Mouse (Mus musculus): Measurements from ENCODE around the gene Hist1h3d. TPM values are rescaled to one million over a fixed set of nuclear protein-coding genes. Genes with fewer than 3 reads are reported as not detected.
"Not testable (repeated sequence)": the region's sequence is repeated elsewhere in the genome, so short reads cannot be mapped to it uniquely, and the experiment has no call there.

The Hist1h3d gene
- total RNA-seq, 2 experiments from 2014 or later = 50.4 to 52.8 TPM

DNA sequence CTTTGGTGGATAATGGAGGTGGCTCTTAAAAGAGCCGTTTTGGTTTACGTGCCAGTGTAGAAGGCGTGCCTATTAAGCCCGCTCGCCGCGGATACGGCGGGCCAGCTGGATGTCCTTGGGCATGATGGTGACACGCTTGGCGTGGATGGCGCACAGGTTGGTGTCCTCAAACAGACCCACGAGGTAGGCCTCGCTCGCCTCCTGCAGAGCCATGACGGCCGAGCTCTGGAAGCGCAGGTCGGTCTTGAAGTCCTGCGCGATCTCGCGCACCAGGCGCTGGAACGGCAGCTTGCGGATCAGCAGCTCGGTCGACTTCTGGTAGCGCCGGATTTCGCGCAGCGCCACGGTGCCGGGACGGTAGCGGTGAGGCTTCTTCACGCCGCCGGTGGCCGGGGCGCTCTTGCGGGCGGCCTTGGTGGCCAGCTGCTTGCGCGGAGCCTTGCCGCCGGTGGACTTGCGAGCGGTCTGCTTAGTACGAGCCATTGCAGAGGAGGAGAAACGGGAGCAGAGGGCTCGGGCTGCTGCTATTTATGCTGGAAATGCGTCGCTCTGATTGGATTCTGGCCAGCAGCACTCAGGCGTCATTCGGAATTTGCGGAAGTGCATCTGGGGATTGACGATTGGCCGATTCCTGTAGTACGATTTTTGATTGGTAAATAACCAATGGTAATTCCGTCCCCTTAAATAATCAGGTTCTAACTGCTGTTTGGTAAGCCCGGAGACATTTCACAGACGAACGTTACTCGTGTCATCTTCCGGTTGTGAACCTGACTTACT is 13.5 kb upstream of the Hist1h3d start, which contains the start of gene Hist1h3e:
Gene Hist1h3e, minus strand, starts transcription at position 487 of the 777 bp plus-strand sequence.
- ATAC-seq (replicated peaks; ENCODE audit: low FRiP score, poor library complexity, severe bottlenecking) = peak; percentile 91

GRCm38 (mm10) chr13:23562699-23563462 is 12.7 kb upstream of the Hist1h3d start:
- ATAC-seq (replicated peaks; ENCODE audit: low FRiP score, poor library complexity, severe bottlenecking) = peak; percentile 51

- ATAC-seq (replicated peaks; ENCODE audit: low FRiP score, poor library complexity, severe bottlenecking) = no peak
Measured at GRCm38 (mm10) chr13:23564482-23564881, 11.1 kb upstream of the Hist1h3d start.

GRCm38 (mm10) chr13:23570261-23571021 is 5.1 kb upstream of the Hist1h3d start:
- not testable (repeated sequence) for ATAC-seq (replicated peaks; ENCODE audit: low FRiP score, poor library complexity, severe bottlenecking)

- ATAC-seq (replicated peaks; ENCODE audit: low FRiP score, poor library complexity, severe bottlenecking) = peak; percentile 79
Measured at GRCm38 (mm10) chr13:23571022-23571503, 4.5 kb upstream of the Hist1h3d start, which contains the start of the genes Hist1h2ae and Hist1h2bg. TSS of gene Hist1h2ae (minus strand) at chr13:23571220. TSS of gene Hist1h2bg (plus strand) at chr13:23571396.

DNA sequence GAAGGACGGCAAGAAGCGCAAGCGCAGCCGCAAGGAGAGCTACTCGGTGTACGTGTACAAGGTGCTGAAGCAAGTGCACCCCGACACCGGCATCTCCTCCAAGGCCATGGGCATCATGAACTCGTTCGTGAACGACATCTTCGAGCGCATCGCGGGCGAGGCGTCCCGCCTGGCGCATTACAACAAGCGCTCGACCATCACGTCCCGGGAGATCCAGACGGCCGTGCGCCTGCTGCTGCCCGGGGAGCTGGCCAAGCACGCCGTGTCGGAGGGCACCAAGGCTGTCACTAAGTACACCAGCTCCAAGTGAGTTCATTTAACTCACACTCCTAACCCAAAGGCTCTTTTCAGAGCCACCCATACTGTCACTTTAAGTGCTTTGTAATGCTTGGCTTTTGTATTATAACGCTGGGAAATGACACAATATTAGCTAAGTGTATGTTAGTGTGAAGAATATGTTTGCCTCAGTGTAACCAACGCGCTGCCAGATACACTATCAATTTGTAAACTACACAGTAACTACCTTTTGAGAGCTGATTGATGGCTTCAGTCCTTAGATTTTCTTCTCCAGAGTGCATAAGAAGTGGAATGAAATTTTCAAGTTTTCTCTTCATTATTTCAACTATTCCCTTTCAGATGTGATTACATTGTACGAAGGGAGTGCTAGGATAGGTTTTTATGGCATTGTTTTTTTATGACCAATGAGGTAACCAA is 3.9 kb upstream of the Hist1h3d start:
- ATAC-seq (replicated peaks; ENCODE audit: low FRiP score, poor library complexity, severe bottlenecking) = not testable (repeated sequence)

- ATAC-seq (replicated peaks; ENCODE audit: low FRiP score, poor library complexity, severe bottlenecking) = 0 out of 2 replicates have a peak, but pooled peaks have one; percentile 12
Measured at GRCm38 (mm10) chr13:23572218-23573033, 3.1 kb upstream of the Hist1h3d start.

GRCm38 (mm10) chr13:23573034-23573897 is 2.3 kb upstream of the Hist1h3d start:
- not testable (repeated sequence) for ATAC-seq (replicated peaks; ENCODE audit: low FRiP score, poor library complexity, severe bottlenecking)

DNA sequence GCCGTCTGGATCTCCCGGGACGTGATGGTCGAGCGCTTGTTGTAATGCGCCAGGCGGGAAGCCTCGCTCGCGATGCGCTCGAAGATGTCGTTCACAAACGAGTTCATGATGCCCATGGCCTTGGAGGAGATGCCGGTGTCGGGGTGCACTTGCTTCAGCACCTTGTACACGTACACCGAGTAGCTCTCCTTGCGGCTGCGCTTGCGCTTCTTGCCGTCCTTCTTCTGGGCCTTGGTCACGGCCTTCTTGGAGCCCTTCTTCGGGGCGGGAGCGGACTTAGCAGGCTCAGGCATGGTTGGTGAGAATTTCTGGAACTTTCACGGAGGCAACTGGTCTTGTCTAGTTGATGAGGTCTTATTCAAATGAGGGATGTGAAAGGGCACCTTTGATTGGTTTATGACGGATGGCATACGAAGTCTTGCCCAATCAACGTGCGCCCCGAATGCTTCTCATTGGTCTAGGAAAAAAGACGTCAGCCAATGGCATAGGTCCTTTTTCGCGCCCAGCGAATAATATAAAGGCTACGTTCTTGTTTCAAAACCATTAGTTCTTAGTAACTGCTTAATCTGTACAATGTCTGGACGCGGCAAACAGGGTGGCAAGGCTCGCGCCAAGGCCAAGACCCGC is 1.6 kb upstream of the Hist1h3d start, which contains the start of the genes Hist1h2bf and Hist1h2ad:
Gene Hist1h2bf, minus strand, starts transcription at position 299 of the 627 bp plus-strand sequence.
Gene Hist1h2ad, plus strand, starts transcription at position 484 of the 627 bp plus-strand sequence.
- peak; percentile 73 for ATAC-seq (replicated peaks; ENCODE audit: low FRiP score, poor library complexity, severe bottlenecking)

DNA sequence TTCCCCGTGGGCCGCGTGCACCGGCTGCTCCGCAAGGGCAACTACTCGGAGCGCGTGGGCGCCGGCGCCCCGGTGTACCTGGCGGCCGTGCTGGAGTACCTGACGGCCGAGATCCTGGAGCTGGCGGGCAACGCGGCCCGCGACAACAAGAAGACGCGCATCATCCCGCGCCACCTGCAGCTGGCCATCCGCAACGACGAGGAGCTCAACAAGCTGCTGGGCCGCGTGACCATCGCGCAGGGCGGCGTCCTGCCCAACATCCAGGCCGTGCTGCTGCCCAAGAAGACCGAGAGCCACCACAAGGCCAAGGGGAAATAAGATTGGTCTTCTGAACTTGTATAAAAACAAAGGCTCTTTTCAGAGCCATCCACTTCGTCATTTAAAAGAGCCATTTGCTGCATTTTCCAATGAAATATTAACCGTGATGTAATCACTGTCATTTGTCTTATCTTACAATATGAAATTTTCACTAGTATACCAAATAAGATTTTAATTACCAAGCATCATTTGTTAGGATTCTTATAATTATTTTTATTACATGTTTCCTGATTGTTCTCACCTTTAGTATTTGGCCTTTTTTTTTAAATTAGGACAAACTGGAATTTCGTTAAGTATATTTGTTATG is 905 bp upstream of the Hist1h3d start:
- ATAC-seq (replicated peaks; ENCODE audit: low FRiP score, poor library complexity, severe bottlenecking) = not testable (repeated sequence)

- ATAC-seq (replicated peaks; ENCODE audit: low FRiP score, poor library complexity, severe bottlenecking) = not testable (repeated sequence)
Measured at GRCm38 (mm10) chr13:23575864-23576313, 326 bp downstream of the Hist1h3d start.

DNA sequence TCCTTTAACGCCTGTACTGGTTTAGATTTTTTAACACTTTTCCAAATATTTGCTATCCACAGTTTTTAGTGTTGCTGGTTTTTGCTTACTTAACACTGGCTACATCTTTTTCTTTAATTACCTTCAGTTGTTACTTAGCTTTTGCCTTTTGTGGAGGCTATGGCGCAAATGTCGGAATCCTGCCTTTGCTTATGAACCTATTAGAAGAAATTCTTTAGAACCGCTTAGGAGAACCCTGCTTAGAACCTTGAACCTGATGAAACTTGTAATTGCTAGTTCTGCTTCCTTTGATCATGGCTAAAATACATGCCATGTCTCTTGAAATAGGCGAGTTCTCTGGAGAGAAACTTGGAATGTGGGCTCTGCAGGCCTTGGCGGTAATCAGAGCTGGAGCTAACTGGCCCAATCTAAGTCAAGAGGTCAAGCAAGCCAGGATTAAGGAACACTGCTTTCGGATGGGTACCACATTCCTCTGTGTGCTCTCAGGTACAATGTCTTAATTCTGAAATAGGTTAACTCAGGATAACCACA is 853 bp downstream of the Hist1h3d start:
- ATAC-seq (replicated peaks; ENCODE audit: low FRiP score, poor library complexity, severe bottlenecking) = peak; percentile 7

DNA sequence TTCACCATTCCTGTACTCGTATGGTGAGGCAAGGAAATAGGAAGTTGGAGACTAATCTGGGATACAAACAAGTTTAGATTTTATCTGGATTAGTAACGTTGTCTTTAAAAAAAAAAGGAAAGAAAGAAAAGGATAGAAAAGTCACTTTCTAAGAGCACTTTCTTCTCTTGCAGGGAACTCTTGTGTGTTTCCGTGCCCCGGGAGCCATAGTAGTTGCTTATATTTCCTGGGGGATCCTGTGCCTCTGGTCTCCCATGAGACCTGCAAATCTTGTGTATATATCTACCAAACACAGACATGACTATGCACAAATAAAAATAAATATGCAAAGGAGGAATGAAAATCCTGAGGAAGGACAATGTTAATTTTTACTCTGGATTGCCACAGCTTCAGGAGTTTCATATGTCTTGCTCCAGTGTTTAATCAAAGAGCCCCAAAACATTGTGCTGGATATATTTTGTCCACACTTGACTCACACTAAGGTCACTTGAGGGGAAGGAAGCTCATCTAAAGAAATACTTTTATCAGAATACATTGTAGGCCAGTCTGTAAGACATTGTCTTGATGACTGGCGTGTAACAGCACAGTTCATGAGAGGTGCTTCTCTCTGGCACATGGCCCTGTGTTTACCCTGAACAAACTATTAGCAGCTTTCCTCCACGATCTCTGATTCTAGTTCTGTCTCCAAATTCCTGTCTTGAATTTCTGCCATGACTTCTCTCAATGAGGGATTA is 1.5 kb downstream of the Hist1h3d start:
- ATAC-seq (replicated peaks; ENCODE audit: low FRiP score, poor library complexity, severe bottlenecking) = no peak

GRCm38 (mm10) chr13:23577835-23578234 is 2.3 kb downstream of the Hist1h3d start:
- no peak for ATAC-seq (replicated peaks; ENCODE audit: low FRiP score, poor library complexity, severe bottlenecking)
